In the genomic region with DNA sequence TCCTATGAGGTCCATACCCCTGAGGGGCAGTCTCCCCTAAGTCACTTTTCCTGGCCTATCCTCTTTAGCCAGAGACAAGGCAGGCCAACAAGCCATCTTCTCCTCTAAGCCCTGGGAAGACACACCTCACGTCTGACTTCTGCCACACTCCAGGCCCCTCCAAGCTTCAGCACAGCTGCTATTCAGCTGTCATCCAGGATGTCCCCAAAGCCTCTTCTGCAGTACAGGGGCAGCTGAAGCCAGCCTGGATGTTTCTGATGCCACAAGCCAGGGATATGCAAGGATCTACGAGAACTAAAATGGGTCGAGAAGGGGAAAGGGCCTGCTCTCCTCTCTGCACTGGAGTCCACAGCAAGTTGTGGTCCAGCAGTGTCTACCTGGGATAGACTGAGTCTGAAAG, we compare ENCODE assay signal across 21 mouse cellular contexts. TPM values are rescaled to one million over a fixed set of nuclear protein-coding genes. Genes with fewer than 3 reads are reported as not detected.
A peak's percentile ranks its signal among the peaks of the same experiment; 100 is the strongest.
DNase-seq lines count a peak whose midpoint lies in the region; ATAC-seq lines count a peak whose summit lies in the region.
"Had no signal": no experiment of that assay in that cellular context is flagged by ENCODE, and none has a peak within 500 bp of the region (broad histone marks: within the 10 kb centered on the region; RNA-seq: fewer than 3 reads in every experiment).

No protein-coding gene starts in this region.

- 65% methylated on average over 3 of the region's 3 CpGs for WGBS in heart, embryonic 12.5 days
- WGBS in midbrain, embryonic 11.5 days = 81% methylated on average over 3 of the region's 3 CpGs
- 83% methylated on average over 3 of the region's 3 CpGs for WGBS in midbrain, embryonic 14.5 days
- 75% methylated on average over 3 of the region's 3 CpGs for WGBS in intestine, embryonic 16.5 days

- H3K27me3 ChIP-seq in heart, embryonic 12.5 days (replicated peaks) = no peaks in the 10 kb centered on the region
- no peaks in the 10 kb centered on the region for H3K27me3 ChIP-seq in midbrain, embryonic 11.5 days (ENCODE audit: control insufficient read depth, insufficient read depth, low read length)
- H3K27me3 ChIP-seq in midbrain, embryonic 14.5 days (ENCODE audit: control insufficient read depth, insufficient read depth, low read length) = no peaks in the 10 kb centered on the region
- no peaks in the 10 kb centered on the region for H3K27me3 ChIP-seq in intestine, embryonic 16.5 days (replicated peaks; ENCODE audit: control insufficient read depth, insufficient read depth, low read length)
- H3K27me3 ChIP-seq: embryonic facial prominence, embryonic 12.5 days; hindbrain, embryonic 15.5 days; Patski; stomach, embryonic 15.5 days had no signal

- no peak for DNase-seq in heart, postnatal 36 days
- peak; percentile 44 for DNase-seq in midbrain, embryonic 11.5 days (ENCODE audit: low spot score, missing footprints)
- DNase-seq in midbrain, embryonic 14.5 days = no peak
- DNase-seq: adrenal gland, postnatal 10 days; B cell, adult 2 months; cerebellum, adult 8-10 months; kidney, adult 9 months; kidney, postnatal 10 days; layer of hippocampus, adult 9-11 months; lung, postnatal 36 days; right cerebral cortex, postnatal 25 days had no signal

- no peak overlapping the region for H3K9ac ChIP-seq in heart, embryonic 12.5 days
- H3K9ac ChIP-seq in midbrain, embryonic 11.5 days (ENCODE audit: low read length) = no peak overlapping the region
- no peak overlapping the region for H3K9ac ChIP-seq in midbrain, embryonic 14.5 days (replicated peaks; ENCODE audit: low read length)
- peak overlapping the region; percentile 27; the same call in 1 of the 2 replicates for H3K9ac ChIP-seq in intestine, embryonic 16.5 days (ENCODE audit: low read depth, low read length)
- H3K9ac ChIP-seq: embryonic facial prominence, embryonic 12.5 days; hindbrain, embryonic 15.5 days; stomach, embryonic 15.5 days had no signal

- H3K9me3 ChIP-seq in heart, embryonic 12.5 days (replicated peaks) = no peaks in the 10 kb centered on the region
- no peaks in the 10 kb centered on the region for H3K9me3 ChIP-seq in midbrain, embryonic 11.5 days (ENCODE audit: control insufficient read depth, low read length)
- H3K9me3 ChIP-seq in midbrain, embryonic 14.5 days (ENCODE audit: control insufficient read depth, low read length) = no peaks in the 10 kb centered on the region
- H3K9me3 ChIP-seq in intestine, embryonic 16.5 days (ENCODE audit: control insufficient read depth, low read length) = no peaks in the 10 kb centered on the region
- H3K9me3 ChIP-seq: embryonic facial prominence, embryonic 12.5 days; hindbrain, embryonic 10.5 days; hindbrain, embryonic 15.5 days; stomach, embryonic 15.5 days had no signal

- no peak overlapping the region for H3K4me3 ChIP-seq in heart, embryonic 12.5 days
- no peak overlapping the region for H3K4me3 ChIP-seq in midbrain, embryonic 11.5 days (ENCODE audit: low read depth, low read length)
- no peak overlapping the region for H3K4me3 ChIP-seq in midbrain, embryonic 14.5 days (replicated peaks; ENCODE audit: low read depth, low read length)
- no peak overlapping the region for H3K4me3 ChIP-seq in intestine, embryonic 16.5 days (ENCODE audit: low read length)
- H3K4me3 ChIP-seq: embryonic facial prominence, embryonic 12.5 days; hindbrain, embryonic 10.5 days; hindbrain, embryonic 15.5 days; stomach, embryonic 15.5 days had no signal

- ATAC-seq in heart, embryonic 12.5 days (ENCODE audit: insufficient number of reproducible peaks, low FRiP score) = no peak
- no peak for ATAC-seq in midbrain, embryonic 11.5 days (ENCODE audit: low FRiP score)
- no peak for ATAC-seq in midbrain, embryonic 14.5 days (ENCODE audit: low FRiP score, low TSS enrichment)
- ATAC-seq in intestine, embryonic 16.5 days = no peak
- ATAC-seq in inflammation-experienced regulatory T-cells, adult 6 months = no peak
- ATAC-seq: forebrain, embryonic 16.5 days; Patski had no signal

- intact Hi-C loops in heart, postnatal 36 days (cut with DNase I) = no loop called here

- no peaks in the 10 kb centered on the region for H3K36me3 ChIP-seq in heart, embryonic 12.5 days
- H3K36me3 ChIP-seq in midbrain, embryonic 11.5 days (ENCODE audit: control insufficient read depth, insufficient read depth, low read length) = no peaks in the 10 kb centered on the region
- H3K36me3 ChIP-seq in midbrain, embryonic 14.5 days (ENCODE audit: control insufficient read depth, insufficient read depth, low read length) = no peaks in the 10 kb centered on the region
- H3K36me3 ChIP-seq in intestine, embryonic 16.5 days (ENCODE audit: control insufficient read depth, insufficient read depth, low read length) = no peaks in the 10 kb centered on the region
- H3K36me3 ChIP-seq: embryonic facial prominence, embryonic 12.5 days; hindbrain, embryonic 10.5 days; hindbrain, embryonic 15.5 days; stomach, embryonic 15.5 days had no signal

- H3K4me1 ChIP-seq in heart, embryonic 12.5 days (replicated peaks) = peaks cover 48% of the 10 kb centered on the region
- H3K4me1 ChIP-seq in midbrain, embryonic 11.5 days (ENCODE audit: control insufficient read depth, insufficient read depth, low read length) = no peaks in the 10 kb centered on the region
- no peaks in the 10 kb centered on the region for H3K4me1 ChIP-seq in midbrain, embryonic 14.5 days (ENCODE audit: control insufficient read depth, insufficient read depth, low read length)
- H3K4me1 ChIP-seq in intestine, embryonic 16.5 days (ENCODE audit: control insufficient read depth, insufficient read depth, low read length) = peaks cover 20% of the 10 kb centered on the region

- no peak overlapping the region for H3K27ac ChIP-seq in heart, embryonic 12.5 days (ENCODE audit: poor library complexity, severe bottlenecking)
- H3K27ac ChIP-seq in midbrain, embryonic 11.5 days (ENCODE audit: low read depth, low read length) = no peak overlapping the region
- no peak overlapping the region for H3K27ac ChIP-seq in midbrain, embryonic 14.5 days (replicated peaks; ENCODE audit: low read depth, low read length)
- H3K27ac ChIP-seq in intestine, embryonic 16.5 days (ENCODE audit: low read length) = no peak overlapping the region
- H3K27ac ChIP-seq: embryonic facial prominence, embryonic 12.5 days; hindbrain, embryonic 10.5 days; hindbrain, embryonic 15.5 days; stomach, embryonic 15.5 days had no signal

- 0 out of 2 replicates have a peak overlapping the region, but pooled peaks have one; percentile 5 for H3K4me2 ChIP-seq in heart, embryonic 12.5 days
- no peak overlapping the region for H3K4me2 ChIP-seq in midbrain, embryonic 11.5 days
- no peak overlapping the region for H3K4me2 ChIP-seq in midbrain, embryonic 14.5 days (ENCODE audit: low read length)
- no peak overlapping the region for H3K4me2 ChIP-seq in intestine, embryonic 16.5 days (ENCODE audit: low read depth, low read length)
- H3K4me2 ChIP-seq: embryonic facial prominence, embryonic 12.5 days; hindbrain, embryonic 15.5 days; liver, embryonic 11.5 days; stomach, embryonic 15.5 days had no signal

RNA-seq across cellular contexts. Expression of a gene that starts 9.7 kb away (rescaled TPM):
- polyA plus RNA-seq in heart, embryonic 12.5 days (2016; fragmentation: Nextera tagmentation; extraction: Ambion mirVana) = 14.4 and 14.8 TPM in 2 replicates
- total RNA-seq in heart, postnatal 36 days (2021) = 10 to 100 TPM; 38.5 to 50.5 TPM
- 11.3 and 14.9 TPM in 2 replicates for polyA plus RNA-seq in midbrain, embryonic 11.5 days (2014; fragmentation: Nextera tagmentation; extraction: Ambion mirVana)
- 20.7 and 22.0 TPM in 2 replicates for polyA plus RNA-seq in midbrain, embryonic 14.5 days (2014; fragmentation: Nextera tagmentation; extraction: Ambion mirVana)
- 4.3 TPM in 2 replicates for polyA plus RNA-seq in intestine, embryonic 16.5 days (2015; fragmentation: Nextera tagmentation; extraction: Ambion mirVana)
- 1 to 10 TPM; 4.2 to 9.1 (median 6.6) TPM for polyA plus RNA-seq in inflammation-experienced regulatory T-cells, adult 6 months (2017; shearing (Covaris generic))
